Mouse (Mus musculus) right cerebral cortex, postnatal 25 days (tissue): ENCODE data around the gene Ssxb9.
"Not testable (repeated sequence)": the region's sequence is repeated elsewhere in the genome, so short reads cannot be mapped to it uniquely, and the experiment has no call there.

Source experiments
- DNase-seq: peaks from one replicate; pipeline ENCODE4 v3.0.0; 2022

The Ssxb9 gene

GRCm38 (mm10) chrX:8366678-8367077, at the start of gene Ssxb9:
Gene Ssxb9, plus strand, starts transcription at chrX:8366978.
- not testable (repeated sequence) for DNase-seq

DNA sequence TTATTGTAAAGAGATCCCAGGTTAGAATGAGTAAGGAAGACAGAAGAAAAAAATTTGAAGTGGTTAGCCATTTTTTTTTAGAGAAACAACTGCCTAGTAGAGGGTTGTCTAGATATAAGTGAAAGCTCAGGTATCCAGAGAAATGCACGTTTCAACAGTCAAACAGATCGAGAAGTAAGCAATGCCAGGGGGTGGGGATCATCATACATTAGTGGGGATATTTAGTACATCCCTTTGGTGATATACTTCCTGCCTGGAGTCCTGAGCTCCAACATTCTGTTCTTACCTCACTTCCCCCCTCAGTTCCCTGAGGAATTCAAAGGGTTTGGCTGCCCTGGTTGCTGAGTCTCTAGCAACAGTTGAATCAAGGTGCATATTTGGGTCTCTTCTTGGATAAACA, 39.7 kb upstream of the Ssxb9 start, which contains the start of gene Ssxb10:
Gene Ssxb10, plus strand, starts transcription at position 301 of the 400 bp plus-strand sequence.
- no peak for DNase-seq

DNA sequence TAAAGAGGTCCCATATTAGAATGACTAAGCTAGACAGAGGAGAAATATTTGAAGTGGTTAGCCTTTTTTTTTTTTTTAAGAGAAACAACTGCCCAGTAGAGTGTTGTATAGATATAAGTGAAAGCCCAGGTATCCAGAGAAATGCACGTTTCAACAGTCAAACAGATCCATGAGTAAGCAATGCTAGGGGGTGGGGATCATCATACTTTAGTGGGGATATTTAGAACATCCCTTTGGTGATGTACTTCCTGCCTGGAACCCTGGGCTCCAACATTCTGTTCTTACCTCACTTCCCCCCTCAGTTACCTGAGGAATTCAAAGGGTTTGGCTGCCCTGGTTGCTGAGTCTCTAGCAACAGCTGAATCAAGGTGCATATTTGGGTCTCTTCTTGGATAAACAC, 46.2 kb downstream of the Ssxb9 start, which contains the start of gene Ssxb1:
Gene Ssxb1, plus strand, starts transcription at position 301 of the 400 bp plus-strand sequence.
- DNase-seq: not testable (repeated sequence)
